Mouse (Mus musculus) layer of hippocampus, postnatal 36 days (tissue): Measurements from ENCODE around the gene Myb. TPM values are rescaled to one million over a fixed set of nuclear protein-coding genes. Genes with fewer than 3 reads are reported as not detected.

Experiments used
- DNase-seq, 2 experiments: peaks; one replicate each; pipeline ENCODE4 v3.0.0; 2022
- total RNA-seq, 2 experiments: library from RNA; stranded (reverse); gene quantifications; 2 replicates each; pipeline ENCODE4 v1.2.3; 2021

Myb gene
- total RNA-seq, result under 1 TPM; 0.42 to 0.71 TPM

GRCm38 (mm10) chr10:21160537-21161358, at the start of gene Myb:
TSS of gene Myb (minus strand) at chr10:21160984.
- DNase-seq, result peak; percentile 50 to 51

DNA sequence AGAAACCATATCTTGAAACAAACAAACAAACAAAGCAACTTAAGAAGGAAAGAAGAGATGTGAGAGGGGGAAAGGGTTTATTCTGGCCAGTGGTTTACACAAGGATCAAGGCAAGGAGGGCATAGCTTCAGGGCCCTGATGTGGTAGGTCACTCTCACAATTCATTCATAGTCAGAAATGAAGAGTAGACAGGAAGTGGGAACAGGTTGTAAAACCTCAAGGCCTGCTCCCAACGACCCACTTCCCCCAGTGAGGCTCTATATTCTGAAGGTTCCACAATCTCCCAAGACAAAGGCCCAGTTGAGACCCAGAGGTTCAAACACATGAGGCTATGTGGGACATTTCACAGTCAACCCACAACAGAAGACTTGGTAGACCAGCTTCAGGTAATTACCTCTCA, 46.6 kb upstream of the Myb start:
- DNase-seq, result no peak

- DNase-seq, result no peak
Measured at GRCm38 (mm10) chr10:21206232-21206631, 45.4 kb upstream of the Myb start.

GRCm38 (mm10) chr10:21204496-21205085, 43.8 kb upstream of the Myb start:
- DNase-seq, result no peak

- no peak for DNase-seq
Measured at GRCm38 (mm10) chr10:21203886-21204285, 43.1 kb upstream of the Myb start.

DNA sequence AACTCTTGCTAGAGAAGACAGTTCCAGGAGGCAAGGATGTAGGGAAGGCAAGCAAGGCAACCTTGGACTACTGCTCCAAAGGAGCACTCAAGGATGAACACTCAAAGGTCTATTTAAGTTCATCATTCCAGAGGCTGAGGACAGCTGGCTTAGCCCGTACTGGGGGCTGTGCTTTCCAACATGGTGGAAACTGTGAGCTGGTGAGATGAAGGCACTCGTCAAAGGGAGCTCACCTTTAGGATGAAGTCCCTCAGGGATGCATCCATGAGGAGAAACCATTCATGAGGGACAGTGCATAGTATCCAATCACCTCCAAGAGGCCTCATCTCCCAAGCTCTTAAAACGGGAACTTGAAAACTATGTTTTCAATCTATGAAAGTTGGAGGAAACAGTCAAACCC, 42.7 kb upstream of the Myb start:
- DNase-seq, result no peak

GRCm38 (mm10) chr10:21200761-21201160, 40.0 kb upstream of the Myb start:
- no peak for DNase-seq

DNA sequence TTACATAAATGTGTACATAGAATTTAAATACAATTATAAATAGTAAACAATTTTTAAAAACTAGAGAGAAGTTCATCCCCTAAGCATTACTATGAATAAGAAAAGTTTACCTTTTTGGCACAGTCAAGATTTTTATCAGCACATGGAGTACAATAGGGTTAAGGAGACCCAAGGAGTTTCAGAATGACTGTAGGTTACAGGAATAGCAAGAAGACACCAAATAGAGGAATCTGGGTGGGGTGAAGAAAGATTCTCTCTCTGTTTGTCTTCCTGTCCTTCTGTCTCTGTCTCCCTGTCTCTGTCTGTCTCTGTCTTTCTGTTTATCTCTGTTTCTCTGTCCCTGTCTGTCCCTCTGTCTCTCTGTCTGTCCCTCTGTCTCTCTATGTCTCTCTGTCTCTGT, 39.5 kb upstream of the Myb start:
- no peak for DNase-seq

GRCm38 (mm10) chr10:21196646-21197116, 35.9 kb upstream of the Myb start:
- no peak for DNase-seq

DNA sequence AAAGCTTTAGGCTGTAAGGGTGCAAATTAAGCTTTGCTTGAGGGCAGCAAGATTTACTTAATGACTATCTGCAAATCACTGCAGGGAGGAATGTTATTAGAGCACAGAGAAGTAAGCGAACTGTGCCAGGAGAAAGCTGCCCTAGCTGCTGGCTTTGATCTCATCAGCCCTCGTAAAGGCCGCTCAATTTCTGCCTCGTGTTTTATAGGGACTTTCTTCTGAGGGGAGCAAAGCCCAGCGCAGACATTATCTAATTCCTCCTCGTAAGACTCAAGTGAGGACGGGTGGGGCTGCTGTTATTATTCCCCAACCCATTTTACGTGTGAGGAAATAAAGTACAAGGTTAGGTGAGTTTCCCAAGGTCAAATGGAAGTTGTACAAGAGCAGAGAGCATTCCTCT, 34.8 kb upstream of the Myb start:
- DNase-seq, result no peak

DNA sequence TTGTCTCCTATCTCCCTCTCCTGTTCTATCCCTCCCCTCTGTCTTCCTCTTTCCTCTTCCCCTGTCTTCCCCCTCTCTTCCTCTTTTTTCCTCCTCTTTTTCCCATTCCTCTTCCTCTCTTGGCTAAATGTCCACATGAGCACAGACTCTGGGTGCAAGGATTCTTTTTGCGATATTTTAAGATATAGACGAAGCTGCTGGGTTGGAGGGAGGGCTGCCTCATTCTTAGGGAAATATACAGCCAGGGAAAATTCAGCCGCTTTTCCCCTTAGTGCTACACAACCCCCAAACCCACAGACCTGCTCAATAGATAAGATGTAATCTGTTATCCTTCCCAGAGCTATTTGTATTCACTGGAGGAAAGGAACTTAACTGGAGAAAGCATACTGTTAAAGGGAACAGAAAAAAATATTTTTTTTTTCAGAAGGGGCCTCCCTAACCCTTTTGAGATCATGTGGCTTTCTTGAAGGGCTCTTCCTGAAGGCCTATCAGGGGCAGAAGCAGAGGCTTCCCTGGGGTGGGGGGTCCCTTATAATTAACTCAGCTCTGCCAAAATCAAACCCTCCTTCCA, 33.2 kb upstream of the Myb start:
- DNase-seq, result no peak

GRCm38 (mm10) chr10:21193088-21193934, 32.5 kb upstream of the Myb start:
- no peak for DNase-seq

GRCm38 (mm10) chr10:21192436-21192835, 31.7 kb upstream of the Myb start:
- no peak for DNase-seq

DNA sequence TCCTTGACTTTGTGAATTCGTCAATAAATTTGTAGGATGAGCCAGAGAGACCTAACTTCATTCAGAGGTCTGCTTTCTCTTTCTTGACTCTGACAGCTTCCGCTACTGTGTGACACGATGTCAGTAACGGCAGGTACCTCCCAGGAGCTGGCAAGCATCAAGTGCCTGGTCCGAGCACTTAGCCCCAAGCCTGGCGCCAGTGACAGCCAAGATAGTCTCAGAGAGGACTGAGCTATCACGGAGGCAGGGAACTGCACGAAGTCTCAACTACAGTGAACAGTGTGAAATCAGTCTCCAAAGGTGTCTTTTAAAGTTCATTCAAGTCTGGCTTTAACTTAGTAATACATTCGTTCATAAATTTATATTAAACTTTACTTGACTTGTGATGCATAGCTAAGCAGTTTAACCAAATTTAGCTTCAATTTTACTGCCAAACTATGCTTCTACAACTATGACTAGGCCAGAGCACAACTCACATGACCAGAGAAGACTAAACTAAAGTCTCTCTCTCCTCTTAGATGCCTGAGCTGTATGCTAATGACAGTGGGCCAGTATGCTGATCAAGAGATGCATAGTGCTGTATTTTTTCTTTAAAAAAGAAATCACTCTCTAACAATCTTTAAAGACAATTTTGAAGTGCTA, 29.1 kb upstream of the Myb start:
- DNase-seq, result no peak

DNA sequence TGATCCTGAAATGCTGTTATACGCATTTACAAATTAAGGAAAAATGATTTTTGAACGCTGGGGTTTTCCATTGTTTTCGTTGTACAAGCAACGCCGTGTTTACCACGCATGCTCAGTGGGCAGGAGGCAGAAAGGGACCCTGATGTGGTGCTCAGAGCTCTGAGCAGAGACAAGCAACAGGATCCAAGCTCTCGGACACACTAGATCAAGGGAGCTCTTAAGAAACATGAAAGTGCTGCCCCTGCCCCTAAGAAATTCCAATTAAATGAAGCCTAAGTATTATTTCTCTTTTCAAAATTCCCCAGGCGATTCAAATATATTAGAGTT, 28.5 kb upstream of the Myb start:
- no peak for DNase-seq

DNA sequence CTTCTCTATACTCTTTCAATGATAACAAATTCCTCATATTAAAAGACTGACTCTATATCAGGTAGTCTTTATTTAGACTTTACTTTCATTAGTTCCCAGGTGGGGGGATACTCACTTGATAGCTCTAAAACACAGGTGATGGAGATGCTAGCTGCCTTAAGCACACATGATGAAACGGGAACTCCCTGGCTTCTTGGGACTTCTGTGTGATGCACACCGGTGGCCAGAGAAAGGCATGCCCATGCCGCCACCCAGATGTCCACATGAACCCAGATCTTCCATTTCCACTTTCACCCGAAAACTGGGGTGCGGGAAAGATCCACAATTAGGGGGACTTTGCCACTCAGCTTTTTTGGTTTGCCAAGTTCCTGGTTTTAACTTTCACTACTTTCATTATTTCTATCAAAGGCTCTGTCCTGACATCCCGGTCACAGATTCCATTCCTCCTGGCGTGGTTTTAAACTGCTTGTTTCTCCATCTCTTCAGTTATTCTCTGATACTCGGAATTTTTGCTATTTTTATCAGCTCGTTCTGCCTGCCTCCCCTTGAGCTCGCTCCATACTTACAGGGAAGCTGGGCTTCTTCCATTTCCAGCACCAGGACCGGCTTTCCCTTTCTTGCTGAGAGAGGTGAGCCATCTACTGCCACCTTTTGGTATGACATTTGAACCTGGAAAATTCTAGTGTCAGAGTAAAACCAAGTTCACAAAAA, 27.9 kb upstream of the Myb start:
- DNase-seq, result peak; percentile 29 to 35

DNA sequence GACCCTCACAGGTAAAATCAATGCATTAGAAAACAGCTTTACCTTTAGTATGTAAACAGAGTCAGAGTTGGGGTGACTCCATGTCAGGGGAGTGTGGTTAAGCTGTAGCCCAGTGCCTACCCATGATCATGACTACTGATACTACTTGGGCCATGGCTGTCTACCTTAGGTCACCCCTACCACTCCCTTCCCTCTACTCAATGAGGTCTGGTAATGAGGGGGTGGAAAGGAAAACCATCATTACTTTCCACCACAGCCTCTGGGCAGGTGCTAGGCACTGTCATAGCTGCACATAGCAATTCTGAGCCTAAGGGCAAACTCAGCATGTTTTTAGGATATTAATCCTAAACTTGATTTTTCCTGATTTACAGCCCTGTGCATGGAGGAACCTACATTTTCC, 27.1 kb upstream of the Myb start:
- no peak for DNase-seq

GRCm38 (mm10) chr10:21186733-21187132, 25.9 kb upstream of the Myb start:
- no peak for DNase-seq

DNA sequence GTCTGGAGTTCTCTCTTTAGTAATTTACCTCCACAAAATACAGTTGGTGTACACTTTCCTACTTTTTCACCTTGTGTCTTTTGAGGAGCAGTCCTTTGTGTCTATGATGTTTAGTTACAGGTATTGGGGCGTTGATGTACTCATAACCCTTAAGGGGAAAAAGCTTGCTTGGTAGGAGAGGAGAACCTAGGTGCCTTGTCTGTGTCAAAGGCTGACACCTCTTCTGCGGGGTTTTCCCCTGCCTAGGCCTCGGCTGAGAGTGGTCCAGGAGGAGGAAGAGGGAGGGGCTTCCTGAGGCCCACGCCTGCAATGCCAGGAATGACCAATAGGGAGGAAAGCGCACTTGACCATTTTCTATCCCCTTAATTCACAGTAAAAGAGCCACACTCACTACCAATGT, 17.9 kb upstream of the Myb start:
- no peak for DNase-seq

DNA sequence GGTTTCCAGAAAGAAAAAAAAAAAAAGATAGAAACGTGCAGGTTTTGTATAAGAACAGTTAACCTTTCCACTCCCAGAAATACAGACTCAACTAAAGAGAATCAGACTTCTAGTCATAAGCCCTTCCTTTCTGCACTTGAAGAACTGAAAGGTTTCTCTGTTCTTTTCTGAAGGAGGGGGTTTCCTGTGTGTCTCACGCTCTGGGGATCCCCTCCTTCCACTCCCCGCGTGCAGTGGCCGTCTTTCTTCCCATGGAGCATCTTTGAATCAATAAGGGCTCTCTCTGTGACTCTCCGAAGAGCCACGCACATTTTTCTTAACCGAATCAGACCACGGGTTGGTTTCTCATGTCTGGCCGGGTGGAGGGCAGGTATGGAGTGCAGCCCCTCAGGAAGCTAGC, 17.5 kb upstream of the Myb start:
- no peak for DNase-seq

GRCm38 (mm10) chr10:21172650-21173200, 11.9 kb upstream of the Myb start:
- DNase-seq, result no peak

DNA sequence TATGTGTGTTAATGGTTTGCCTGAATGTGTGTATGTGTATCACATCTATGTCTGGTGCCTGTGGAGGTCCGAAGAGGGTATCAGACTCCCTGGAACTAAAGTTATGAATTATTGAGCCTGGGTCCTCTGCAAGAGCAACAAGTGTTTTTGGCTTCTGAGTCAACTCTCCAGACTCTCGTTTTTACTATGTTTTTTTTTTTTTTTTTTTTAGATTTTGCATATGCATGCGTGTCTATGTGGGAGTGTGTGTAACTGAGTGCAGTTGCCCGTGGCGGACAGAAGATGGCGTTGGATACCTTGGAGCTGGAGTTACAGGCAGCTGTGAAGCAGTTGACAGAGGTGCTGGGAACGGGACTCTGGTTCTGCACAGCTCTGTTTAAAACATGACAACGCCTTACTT, 7.7 kb upstream of the Myb start:
- DNase-seq, result no peak
